Comparison of ENCODE assay signal across 12 mouse cellular contexts in genomic region chr1:163057363-163057762, GRCm38 (mm10). TPM values are rescaled to one million over a fixed set of nuclear protein-coding genes. Genes with fewer than 3 reads are reported as not detected.
A peak's percentile ranks its signal among the peaks of the same experiment; 100 is the strongest.
DNase-seq lines count a peak whose midpoint lies in the region; ATAC-seq lines count a peak whose summit lies in the region.
"Had no signal": no experiment of that assay in that cellular context is flagged by ENCODE, and none has a peak within 500 bp of the region (broad histone marks: within the 10 kb centered on the region; RNA-seq: fewer than 3 reads in every experiment).

No protein-coding gene starts in this region.

- H3K27ac ChIP-seq in hindbrain, embryonic 14.5 days: no peak overlapping the region
- H3K27ac ChIP-seq in hindbrain, embryonic 16.5 days (ENCODE audit: low read depth, low read length): no peak overlapping the region

- no peak overlapping the region for H3K4me2 ChIP-seq in hindbrain, embryonic 14.5 days (replicated peaks)
- H3K4me2 ChIP-seq in hindbrain, embryonic 16.5 days (ENCODE audit: low read length): no peak overlapping the region

- 41% methylated on average over 2 of the region's 2 CpGs for WGBS in hindbrain, embryonic 14.5 days
- WGBS in hindbrain, embryonic 16.5 days: 44% methylated on average over 2 of the region's 2 CpGs

- H3K4me1 ChIP-seq in hindbrain, embryonic 14.5 days (replicated peaks; ENCODE audit: control insufficient read depth, insufficient read depth, low read length): no peaks in the 10 kb centered on the region
- no peaks in the 10 kb centered on the region for H3K4me1 ChIP-seq in hindbrain, embryonic 16.5 days (ENCODE audit: control insufficient read depth, insufficient read depth, low read depth, low read length)

- DNase-seq in hindbrain, embryonic 14.5 days (ENCODE audit: low spot score): peak; percentile 29
- peak; percentile 39 for DNase-seq in ES-CJ7 (ENCODE audit: low read depth, low spot score)
- DNase-seq in adrenal gland, postnatal 36 days: peak; percentile 6 to 17
- peak; percentile 12 to 23 for DNase-seq in kidney, postnatal 4 days
- DNase-seq in urinary bladder, postnatal 10 days (ENCODE audit: low spot score): no peak
- DNase-seq in ovary, adult 18-20 months (ENCODE audit: low spot score): no peak
- DNase-seq in layer of hippocampus, postnatal 10 days (ENCODE audit: low spot score in 2 of 2): no peak
- DNase-seq: gastrocnemius, postnatal 36 days had no signal

- ATAC-seq in hindbrain, embryonic 14.5 days (ENCODE audit: low FRiP score): no peak
- ATAC-seq in hindbrain, embryonic 16.5 days: no peak

- H3K4me3 ChIP-seq in hindbrain, embryonic 14.5 days (replicated peaks; ENCODE audit: low read length): no peak overlapping the region
- H3K4me3 ChIP-seq in hindbrain, embryonic 16.5 days (ENCODE audit: low read length): no peak overlapping the region
- H3K4me3 ChIP-seq: myocyte had no signal

- H3K9me3 ChIP-seq in hindbrain, embryonic 14.5 days (ENCODE audit: control insufficient read depth, low read length): no peaks in the 10 kb centered on the region
- no peaks in the 10 kb centered on the region for H3K9me3 ChIP-seq in hindbrain, embryonic 16.5 days (ENCODE audit: control insufficient read depth, low read length)

- no peak overlapping the region for H3K9ac ChIP-seq in hindbrain, embryonic 14.5 days
- H3K9ac ChIP-seq in hindbrain, embryonic 16.5 days (ENCODE audit: low read depth, low read length): no peak overlapping the region

- no peaks in the 10 kb centered on the region for H3K27me3 ChIP-seq in hindbrain, embryonic 14.5 days (ENCODE audit: control insufficient read depth, insufficient read depth, low read length)
- no peaks in the 10 kb centered on the region for H3K27me3 ChIP-seq in hindbrain, embryonic 16.5 days (replicated peaks; ENCODE audit: control insufficient read depth, insufficient read depth, low read length)

- no peaks in the 10 kb centered on the region for H3K36me3 ChIP-seq in hindbrain, embryonic 14.5 days (replicated peaks; ENCODE audit: control insufficient read depth, insufficient read depth)
- H3K36me3 ChIP-seq in hindbrain, embryonic 16.5 days (ENCODE audit: control insufficient read depth, insufficient read depth, low read length): no peaks in the 10 kb centered on the region

RNA-seq across cellular contexts. Expression of gene Mroh9, which starts 28.1 kb away (rescaled TPM):
- polyA plus RNA-seq in hindbrain, embryonic 14.5 days (2014; fragmentation: Nextera tagmentation; extraction: Ambion mirVana): not detected in 2 replicates
- polyA plus RNA-seq in hindbrain, embryonic 16.5 days (2015; fragmentation: Nextera tagmentation; extraction: Ambion mirVana): not detected in 2 replicates
- total RNA-seq in adrenal gland, postnatal 36 days (2021): not detected
- total RNA-seq in layer of hippocampus, postnatal 10 days (2021): not detected
- total RNA-seq: gastrocnemius, postnatal 36 days had no signal
- polyA plus RNA-seq: limb, embryonic 11.5 days; myocyte; urinary bladder, adult 2 months had no signal

Comparison
In these comparisons a context has a peak if more than half of its experiments do, and no peak if none do; other contexts are left out.
1. DNase-seq: peak in hindbrain, embryonic 14.5 days (single experiment), ES-CJ7 (single experiment), adrenal gland, postnatal 36 days (2 of 2) and kidney, postnatal 4 days (2 of 2); none in urinary bladder, postnatal 10 days (single experiment), ovary, adult 18-20 months (single experiment) and layer of hippocampus, postnatal 10 days (0 of 2).